Mouse (Mus musculus) hindbrain, postnatal 0 days (tissue): ENCODE measurements around the gene Olfr1056. TPM values are rescaled to one million over a fixed set of nuclear protein-coding genes. Genes with fewer than 3 reads are reported as not detected.

Source experiments
- ATAC-seq: fragments of 200-750 bp; cut with Nextera tagmentation; 2 replicates; pipeline ENCODE4 v1.8.0; 2017; ENCODE audit warnings: mild to moderate bottlenecking, moderate TSS enrichment, moderate library complexity
- DNase-seq: peaks from one replicate; pipeline ENCODE4 v3.0.0-alpha.2; 2015; ENCODE audit warnings: low spot score
- H3K27ac ChIP-seq: fragments of 300-500 bp; sonication (generic); 2 replicates; pipeline ENCODE4 v1.5.1; 2014; ENCODE audit warnings: mild to moderate bottlenecking
- H3K27me3 ChIP-seq: fragments of 300-500 bp; sonication (generic); 2 replicates; pipeline ENCODE4 v1.6.1; 2014; ENCODE audit warnings: low read length, mixed read lengths; ENCODE audit not compliant: insufficient read depth
- H3K36me3 ChIP-seq: fragments of 300-500 bp; sonication (generic); 2 replicates; pipeline ENCODE4 v1.6.1; 2014; ENCODE audit warnings: low read length, mixed read lengths; ENCODE audit not compliant: insufficient read depth
- H3K4me1 ChIP-seq: fragments of 300-500 bp; sonication (generic); 2 replicates; pipeline ENCODE4 v1.6.1; 2014; ENCODE audit warnings: antibody characterized with exemption, low read length, mixed read lengths; ENCODE audit not compliant: insufficient read depth
- H3K4me2 ChIP-seq: fragments of 300-500 bp; sonication (generic); 2 replicates; pipeline ENCODE4 v1.6.1; 2014; ENCODE audit warnings: low read depth, mild to moderate bottlenecking, low read length, moderate library complexity, mixed read lengths
- H3K4me3 ChIP-seq: fragments of 300-500 bp; sonication (generic); 2 replicates; pipeline ENCODE4 v1.5.1; 2014; ENCODE audit warnings: low read length
- H3K9ac ChIP-seq: fragments of 300-500 bp; sonication (generic); replicated peaks from 2 replicates; pipeline ENCODE4 v1.6.1; 2014; ENCODE audit warnings: mild to moderate bottlenecking, low read length, moderate library complexity, mixed read lengths
- H3K9me3 ChIP-seq: fragments of 300-500 bp; sonication (generic); 2 replicates; pipeline ENCODE4 v1.6.1; 2016; ENCODE audit warnings: low read length, mixed read lengths
- CTCF ChIP-seq: IDR thresholded peaks from 2 replicates; pipeline ENCODE4 v1.5.1; 2016; ENCODE audit warnings: antibody characterized with exemption, control low read depth, low read depth
- WGBS: fragments of 180-500 bp; shearing (Covaris S2); extraction: QIAGEN DNeasy Blood & Tissue Kit; methylation state at CpG from one replicate; pipeline ENCODE4 v1.1.7; 2014; 5-methylcytosine and 5-hydroxymethylcytosine counted together
- polyA plus RNA-seq: library from polyadenylated mRNA; unstranded; fragments of >200 nt; fragmentation: Nextera tagmentation; extraction: Ambion mirVana; gene quantifications from 2 replicates; pipeline ENCODE4 v1.2.1, GENCODE M21; 2015
- total RNA-seq: library from RNA; depleted of rRNA; stranded (reverse); fragments of >200 nt; gene quantifications from 2 replicates; pipeline ENCODE4 v1.2.3, GENCODE M21; 2014; rRNA removed

The Olfr1056 gene
- total and polyA plus RNA-seq, 2 experiments from 2014 or later: not detected

DNA sequence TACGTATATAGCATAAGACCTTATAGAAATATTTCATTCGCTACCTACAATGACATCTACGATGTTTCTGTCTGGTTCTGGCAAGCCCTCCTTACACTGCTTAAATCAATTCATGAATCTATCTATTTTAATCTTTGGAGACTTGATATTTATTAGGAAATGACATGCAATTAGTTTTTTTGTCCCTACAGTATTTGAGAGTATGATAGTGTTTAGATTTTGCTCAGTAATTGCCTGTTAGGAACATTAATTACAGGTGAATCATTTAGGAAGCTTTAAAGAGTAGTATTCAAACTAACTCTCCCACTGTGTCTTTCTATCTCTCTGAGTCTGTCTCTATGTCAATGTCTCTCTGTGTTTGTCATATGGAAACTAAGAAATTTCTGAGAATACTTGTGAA, 26.9 kb downstream of the Olfr1056 start, which contains the start of gene Olfr1054:
Olfr1054 (minus strand) TSS at position 101 of the 400 bp plus-strand sequence.
- no peak for TF ChIP-seq CTCF
- DNase-seq (no peak), ATAC-seq (no peak)
- 88% methylated on average over 3 of the region's 3 CpGs for WGBS
- H3K4me2 ChIP-seq: no peak within 1 kb of the TSS
- H3K9ac ChIP-seq: no peak within 1 kb of the TSS
- H3K9me3 ChIP-seq: no peaks in the 10 kb centered on the region
- H3K27me3 ChIP-seq: no peaks in the 10 kb centered on the region
- no peak within 1 kb of the TSS for H3K27ac ChIP-seq
- no peak within 1 kb of the TSS for H3K4me3 ChIP-seq
- H3K4me1 ChIP-seq: no peaks in the 10 kb centered on the region
- no peaks in the 10 kb centered on the region for H3K36me3 ChIP-seq

DNA sequence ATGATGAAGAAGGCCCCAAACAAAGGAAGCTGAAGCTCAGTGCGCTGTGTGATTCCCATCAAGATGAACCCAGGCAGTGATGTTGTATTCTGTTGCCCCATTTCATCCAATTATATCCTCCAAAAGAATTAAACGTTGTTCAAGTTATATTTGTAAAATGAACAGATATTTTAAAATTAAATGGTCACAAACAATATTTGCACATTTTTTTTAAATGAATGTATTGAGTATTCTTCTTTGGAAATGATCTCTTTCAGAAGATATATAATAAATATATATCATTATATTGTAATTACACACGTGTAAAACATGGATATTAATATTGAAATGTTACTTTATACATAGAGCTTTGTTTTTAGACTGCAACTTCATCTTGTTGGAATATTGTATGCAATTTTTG, 47.1 kb downstream of the Olfr1056 start, which contains the start of gene Olfr1053:
Olfr1053 (minus strand) TSS at position 101 of the 400 bp plus-strand sequence.
- Histone ChIP-seq H3K9ac (no peak within 1 kb of the TSS), H3K36me3 (no peaks in the 10 kb centered on the region), H3K27ac (no peak within 1 kb of the TSS), H3K9me3 (no peaks in the 10 kb centered on the region), H3K27me3 (no peaks in the 10 kb centered on the region), H3K4me3 (no peak within 1 kb of the TSS), H3K4me2 (no peak within 1 kb of the TSS), H3K4me1 (no peaks in the 10 kb centered on the region)
- TF ChIP-seq CTCF: no peak
- WGBS: 68% methylated on average over 3 of the region's 3 CpGs
- DNase-seq: no peak
- no peak for ATAC-seq

Other genes starting within 250 kb of the Olfr1056 start
- not detected in 2 replicates for gene Olfr1039, start 226.5 kb downstream of the Olfr1056 start, total RNA-seq
- gene Olfr1039, start 226.5 kb downstream of the Olfr1056 start, polyA plus RNA-seq: not detected in 2 replicates
- gene Olfr1040, start 215.7 kb downstream of the Olfr1056 start, total RNA-seq: not detected in 2 replicates
- gene Olfr1040, start 215.7 kb downstream of the Olfr1056 start, polyA plus RNA-seq: not detected in 2 replicates
- not detected in 2 replicates for gene Olfr1042, start 200.6 kb downstream of the Olfr1056 start, total RNA-seq
- not detected in 2 replicates for gene Olfr1042, start 200.6 kb downstream of the Olfr1056 start, polyA plus RNA-seq
- not detected in 2 replicates for gene Olfr1043, start 194.9 kb downstream of the Olfr1056 start, total RNA-seq
- not detected in 2 replicates for gene Olfr1043, start 194.9 kb downstream of the Olfr1056 start, polyA plus RNA-seq
- gene Olfr1044, start 184.6 kb downstream of the Olfr1056 start, total RNA-seq: not detected in 2 replicates
- gene Olfr1044, start 184.6 kb downstream of the Olfr1056 start, polyA plus RNA-seq: not detected in 2 replicates
- not detected in 2 replicates for gene Olfr52, start 176.8 kb downstream of the Olfr1056 start, total RNA-seq
- not detected in 2 replicates for gene Olfr52, start 176.8 kb downstream of the Olfr1056 start, polyA plus RNA-seq
- not detected in 2 replicates for gene Olfr1045, start 159.5 kb downstream of the Olfr1056 start, total RNA-seq
- not detected in 2 replicates for gene Olfr1045, start 159.5 kb downstream of the Olfr1056 start, polyA plus RNA-seq
- not detected in 2 replicates for gene Olfr1046, start 143.2 kb downstream of the Olfr1056 start, total RNA-seq
- gene Olfr1046, start 143.2 kb downstream of the Olfr1056 start, polyA plus RNA-seq: not detected in 2 replicates
- gene Olfr1047, start 131.1 kb downstream of the Olfr1056 start, total RNA-seq: not detected in 2 replicates
- not detected in 2 replicates for gene Olfr1047, start 131.1 kb downstream of the Olfr1056 start, polyA plus RNA-seq
- gene Olfr1048, start 122.2 kb downstream of the Olfr1056 start, total RNA-seq: not detected in 2 replicates
- gene Olfr1048, start 122.2 kb downstream of the Olfr1056 start, polyA plus RNA-seq: not detected in 2 replicates
- not detected in 2 replicates for gene Olfr1049, start 104.1 kb downstream of the Olfr1056 start, total RNA-seq
- not detected in 2 replicates for gene Olfr1049, start 104.1 kb downstream of the Olfr1056 start, polyA plus RNA-seq
- not detected in 2 replicates for gene Olfr1051, start 83.4 kb downstream of the Olfr1056 start, total RNA-seq
- not detected in 2 replicates for gene Olfr1051, start 83.4 kb downstream of the Olfr1056 start, polyA plus RNA-seq
- gene Olfr1052, start 70.0 kb downstream of the Olfr1056 start, total RNA-seq: 0.37 TPM in 1 of 2 replicates, not detected in the other
- not detected in 2 replicates for gene Olfr1052, start 70.0 kb downstream of the Olfr1056 start, polyA plus RNA-seq
- not detected in 2 replicates for gene Olfr1053, start 47.2 kb downstream of the Olfr1056 start, total RNA-seq
- not detected in 2 replicates for gene Olfr1053, start 47.2 kb downstream of the Olfr1056 start, polyA plus RNA-seq
- not detected in 2 replicates for gene Olfr1054, start 27.0 kb downstream of the Olfr1056 start, total RNA-seq
- gene Olfr1054, start 27.0 kb downstream of the Olfr1056 start, polyA plus RNA-seq: not detected in 2 replicates
- gene Olfr1055, start 12.2 kb downstream of the Olfr1056 start, total RNA-seq: not detected in 2 replicates
- not detected in 2 replicates for gene Olfr1055, start 12.2 kb downstream of the Olfr1056 start, polyA plus RNA-seq
- gene Olfr1057, start 15.9 kb upstream of the Olfr1056 start, total RNA-seq: not detected in 2 replicates
- not detected in 2 replicates for gene Olfr1057, start 15.9 kb upstream of the Olfr1056 start, polyA plus RNA-seq
- not detected in 2 replicates for gene Olfr1058, start 26.1 kb upstream of the Olfr1056 start, total RNA-seq
- gene Olfr1058, start 26.1 kb upstream of the Olfr1056 start, polyA plus RNA-seq: not detected in 2 replicates
- gene Olfr1061, start 51.6 kb upstream of the Olfr1056 start, total RNA-seq: not detected in 2 replicates
- gene Olfr1061, start 51.6 kb upstream of the Olfr1056 start, polyA plus RNA-seq: not detected in 2 replicates
- not detected in 2 replicates for gene Olfr1062, start 64.3 kb upstream of the Olfr1056 start, total RNA-seq
- gene Olfr1062, start 64.3 kb upstream of the Olfr1056 start, polyA plus RNA-seq: not detected in 2 replicates
- gene Olfr1065, start 88.1 kb upstream of the Olfr1056 start, total RNA-seq: not detected in 2 replicates
- gene Olfr1065, start 88.1 kb upstream of the Olfr1056 start, polyA plus RNA-seq: not detected in 2 replicates
- gene Olfr1066, start 93.8 kb upstream of the Olfr1056 start, total RNA-seq: not detected in 2 replicates
- gene Olfr1066, start 93.8 kb upstream of the Olfr1056 start, polyA plus RNA-seq: not detected in 2 replicates
- not detected in 2 replicates for gene Olfr228, start 124.9 kb upstream of the Olfr1056 start, total RNA-seq
- gene Olfr228, start 124.9 kb upstream of the Olfr1056 start, polyA plus RNA-seq: not detected in 2 replicates
- not detected in 2 replicates for gene Olfr1076, start 146.0 kb upstream of the Olfr1056 start, total RNA-seq
- gene Olfr1076, start 146.0 kb upstream of the Olfr1056 start, polyA plus RNA-seq: not detected in 2 replicates
- gene Olfr1079, start 180.0 kb upstream of the Olfr1056 start, total RNA-seq: not detected in 2 replicates
- gene Olfr1079, start 180.0 kb upstream of the Olfr1056 start, polyA plus RNA-seq: not detected in 2 replicates
- gene Olfr1080, start 195.8 kb upstream of the Olfr1056 start, total RNA-seq: not detected in 2 replicates
- gene Olfr1080, start 195.8 kb upstream of the Olfr1056 start, polyA plus RNA-seq: not detected in 2 replicates
- gene Olfr1082, start 236.5 kb upstream of the Olfr1056 start, total RNA-seq: not detected in 2 replicates
- gene Olfr1082, start 236.5 kb upstream of the Olfr1056 start, polyA plus RNA-seq: not detected in 2 replicates